Mouse (Mus musculus) retina, postnatal 1 day (tissue): Measurements from ENCODE around the gene Osbpl3.

Experiments
- DNase-seq: peaks from one replicate; pipeline ENCODE4 v3.0.0-alpha.2; 2012

The Osbpl3 gene

DNA sequence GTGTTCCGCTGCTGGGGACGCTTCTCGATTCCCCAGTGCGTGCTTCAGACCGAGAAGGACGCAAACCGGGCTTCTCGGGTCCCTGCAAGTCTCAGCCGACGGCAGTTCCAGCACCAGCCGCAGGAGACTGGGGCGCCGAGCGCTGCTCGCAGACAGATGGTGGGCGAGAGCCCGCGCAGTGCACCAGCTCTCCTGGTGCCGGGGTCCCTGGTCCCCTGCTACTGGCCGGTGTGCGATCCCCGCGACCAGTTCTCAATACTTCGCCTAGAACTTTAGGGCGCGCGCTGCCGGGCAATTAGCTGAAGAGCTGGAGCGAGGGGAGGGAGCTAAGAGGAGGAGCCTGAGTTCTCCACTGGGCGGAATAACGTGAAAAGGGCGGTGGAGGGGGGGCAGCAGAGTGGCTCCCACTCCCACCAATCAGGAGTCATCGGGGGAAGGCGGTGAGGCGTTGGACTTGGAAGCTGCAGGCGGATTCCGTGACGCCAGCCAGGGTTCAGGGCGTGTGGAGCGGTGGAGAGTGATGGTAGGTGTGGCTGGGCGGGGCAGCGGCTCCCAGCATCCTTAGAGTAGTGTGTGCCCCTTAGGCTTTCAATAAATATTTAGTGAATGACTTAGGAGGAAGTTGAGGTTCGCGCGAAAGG, at the start of gene Osbpl3:
Gene Osbpl3 (minus strand): TSS at position 373 of the 641 bp plus-strand sequence.
- peak; percentile 97 for DNase-seq

GRCm38 (mm10) chr6:50505531-50505930, 49.5 kb upstream of the Osbpl3 start:
- no peak for DNase-seq

- DNase-seq = no peak
These were observed 48.7 kb upstream of the Osbpl3 start for GRCm38 (mm10) chr6:50504711-50505110.

- DNase-seq = no peak
These were observed 47.8 kb upstream of the Osbpl3 start for GRCm38 (mm10) chr6:50503779-50504178.

GRCm38 (mm10) chr6:50503031-50503430, 47.0 kb upstream of the Osbpl3 start:
- DNase-seq = no peak

- DNase-seq = no peak
These were observed 42.3 kb upstream of the Osbpl3 start for GRCm38 (mm10) chr6:50498346-50498745.

GRCm38 (mm10) chr6:50490519-50490918, 34.5 kb upstream of the Osbpl3 start:
- no peak for DNase-seq

DNA sequence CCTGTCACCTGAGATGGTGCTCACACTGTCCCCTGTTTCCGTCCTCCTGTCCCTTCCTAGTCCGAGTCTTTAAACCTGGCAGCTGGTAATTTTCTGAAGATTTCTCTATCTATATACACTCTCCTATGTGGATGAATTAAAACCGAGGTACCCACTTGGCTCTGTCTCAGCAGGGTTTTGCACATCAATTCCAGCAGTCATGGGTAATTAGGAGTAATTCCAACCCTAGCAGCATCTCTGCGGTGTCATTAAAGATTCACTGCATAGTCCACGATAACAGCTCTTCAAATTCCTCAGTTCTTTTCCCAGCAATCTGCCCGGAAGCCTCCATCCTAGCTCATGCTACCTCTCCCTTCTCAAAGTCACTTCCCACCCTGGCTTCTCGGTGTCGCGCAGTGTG, 33.4 kb upstream of the Osbpl3 start:
- DNase-seq = no peak

DNA sequence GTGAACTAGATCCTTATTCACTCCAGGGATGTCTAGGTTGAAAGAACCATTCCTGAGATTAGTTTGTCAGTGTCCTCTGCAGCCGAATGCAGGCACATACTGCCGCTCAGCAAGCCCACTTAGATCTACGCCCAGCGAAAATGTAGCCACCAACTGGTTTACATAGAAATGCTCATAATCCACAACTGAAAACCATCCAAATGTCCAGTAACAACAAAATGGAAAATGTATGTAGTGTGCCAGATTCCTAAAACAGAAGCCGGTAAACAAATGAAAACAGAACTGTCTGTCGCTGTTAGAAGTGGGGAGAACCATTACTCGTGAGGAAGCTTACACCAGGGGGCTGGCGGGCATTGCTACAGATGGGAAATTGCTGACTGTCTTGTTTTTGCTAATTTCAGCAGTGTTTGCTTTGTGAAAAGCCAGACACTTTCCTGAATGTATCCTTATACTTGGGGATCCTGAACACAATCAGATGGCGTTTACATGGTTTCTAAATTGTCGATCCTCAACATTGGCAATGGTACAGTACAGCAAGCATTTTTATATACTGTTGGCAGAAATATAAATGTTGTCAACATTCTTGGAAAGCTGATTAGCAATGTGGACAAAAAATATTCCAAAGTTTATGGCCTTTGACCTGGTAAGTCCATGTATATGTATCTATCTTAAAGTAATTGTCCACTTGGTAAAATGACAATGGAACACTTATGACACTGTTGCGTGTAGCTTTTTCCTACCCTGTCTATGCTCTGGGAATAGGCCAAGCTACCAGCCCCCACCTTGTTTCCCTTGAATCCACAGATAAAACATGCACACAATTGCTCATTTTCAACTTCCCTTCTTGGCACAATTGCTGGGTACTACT, 30.3 kb upstream of the Osbpl3 start:
- no peak for DNase-seq

GRCm38 (mm10) chr6:50483426-50483825, 27.4 kb upstream of the Osbpl3 start:
- no peak for DNase-seq

DNA sequence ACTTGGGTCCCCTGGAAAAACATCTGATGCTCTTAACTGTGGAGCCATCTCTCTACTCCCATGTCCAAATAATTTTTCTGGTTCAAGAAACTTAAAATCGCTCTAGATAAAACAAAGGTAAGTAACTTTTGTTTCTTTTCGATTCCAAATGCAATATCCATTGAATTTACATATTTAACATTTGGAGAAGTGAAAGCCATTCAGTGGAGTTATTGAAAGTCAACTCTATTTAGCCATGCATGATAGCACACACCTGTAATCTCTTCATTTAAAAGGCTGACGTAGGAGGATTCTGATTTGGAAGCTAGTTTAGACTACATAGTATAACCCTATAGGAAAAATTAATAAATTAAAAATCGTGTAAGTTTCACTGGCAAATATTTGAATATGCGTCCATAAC, 25.5 kb upstream of the Osbpl3 start:
- no peak for DNase-seq

DNA sequence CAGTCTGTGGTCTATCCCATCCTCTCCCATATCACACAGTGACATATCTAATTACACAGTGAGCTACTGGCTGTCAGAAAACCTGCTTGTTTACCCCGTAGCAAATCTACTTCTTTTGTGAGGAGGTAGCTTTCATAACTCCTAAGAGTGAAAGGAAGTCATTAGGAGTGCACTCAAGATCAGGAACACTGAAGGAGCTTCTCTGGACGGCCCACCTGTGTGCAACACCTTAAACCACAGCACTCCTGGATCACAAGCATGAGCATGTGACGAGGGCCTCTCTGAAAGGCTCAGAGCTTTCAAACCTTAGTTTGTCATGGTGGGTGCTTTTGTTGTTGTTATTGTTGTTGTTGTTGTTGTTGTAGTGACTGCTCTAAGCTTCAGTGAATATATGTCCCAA, 10.4 kb upstream of the Osbpl3 start:
- DNase-seq = no peak

DNA sequence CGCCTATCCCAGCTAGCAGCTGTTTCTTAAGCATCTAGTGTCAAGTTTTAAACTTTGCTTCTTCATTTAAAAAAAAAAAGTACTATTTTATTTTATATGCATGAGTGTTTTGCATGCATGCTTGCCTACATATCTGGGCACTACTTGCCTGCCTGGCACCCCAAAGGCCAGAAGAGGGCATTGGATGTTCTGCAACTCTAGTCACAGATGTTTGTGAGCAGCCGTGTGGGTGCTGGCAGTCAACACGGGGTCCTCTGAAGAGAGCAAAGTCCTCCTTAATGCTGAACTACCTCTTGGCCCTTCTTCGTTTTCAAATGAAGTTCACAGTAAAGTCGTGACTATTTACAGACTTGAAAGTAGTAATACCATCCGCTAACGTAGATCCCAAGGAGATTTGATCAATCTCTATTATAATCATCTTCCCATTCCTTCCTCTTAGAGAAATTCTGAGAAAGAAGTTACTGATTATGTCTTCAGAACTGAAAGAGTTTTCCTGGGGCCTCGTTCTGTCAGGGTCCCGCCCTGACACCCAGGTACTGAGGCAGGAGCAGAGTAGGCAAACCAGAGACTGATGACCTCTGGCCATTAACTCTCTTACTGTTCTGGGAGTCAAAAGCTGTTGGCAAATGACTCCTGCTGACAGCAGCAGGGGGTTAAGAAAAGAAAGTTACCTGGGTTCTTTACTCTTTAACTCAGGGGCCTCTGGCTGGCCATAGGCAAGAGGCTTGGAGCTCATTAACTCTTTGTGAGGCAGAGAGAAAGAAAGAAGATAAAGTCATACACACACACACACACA, 8.9 kb upstream of the Osbpl3 start:
- DNase-seq = no peak

- no peak for DNase-seq
These were observed 6.0 kb upstream of the Osbpl3 start for GRCm38 (mm10) chr6:50462026-50462425.

DNA sequence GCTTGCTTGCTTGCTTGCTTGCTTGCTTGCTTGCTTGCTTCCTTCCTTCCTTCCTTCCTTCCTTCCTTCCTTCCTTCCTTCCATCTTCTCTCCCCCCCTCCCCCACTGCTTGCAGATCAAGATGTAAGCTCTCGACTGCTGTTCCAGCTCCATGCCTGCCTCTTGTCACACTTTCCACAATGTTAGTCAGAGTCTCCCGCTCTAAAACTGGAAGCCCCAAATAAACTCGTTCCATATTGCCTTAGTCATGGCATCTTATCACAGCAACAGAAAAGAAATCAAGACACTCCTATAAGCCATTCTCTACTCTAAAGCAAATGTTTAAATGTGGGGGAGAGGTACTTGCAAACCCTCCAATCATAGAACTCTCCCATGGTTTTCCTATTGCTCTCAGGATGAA, 5.6 kb upstream of the Osbpl3 start:
- no peak for DNase-seq

DNA sequence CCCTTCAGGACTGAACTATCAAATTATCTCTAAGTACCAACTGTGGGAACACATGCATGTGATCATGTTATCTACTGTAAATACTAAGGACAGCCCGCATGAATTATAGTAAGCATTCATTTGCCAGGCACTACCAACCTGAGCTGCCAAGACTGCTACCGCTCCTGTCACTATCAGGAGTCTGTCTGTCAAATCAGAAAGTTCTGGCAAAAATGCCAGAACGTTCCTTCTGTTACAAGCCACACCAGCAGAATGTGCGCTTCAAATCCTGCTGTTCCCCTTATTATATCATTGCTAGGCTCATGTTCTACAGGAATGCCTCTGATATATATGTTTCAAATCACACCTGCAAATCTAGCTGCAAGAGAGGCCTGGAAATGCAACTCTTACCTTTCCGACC, 4.6 kb upstream of the Osbpl3 start:
- no peak for DNase-seq

DNA sequence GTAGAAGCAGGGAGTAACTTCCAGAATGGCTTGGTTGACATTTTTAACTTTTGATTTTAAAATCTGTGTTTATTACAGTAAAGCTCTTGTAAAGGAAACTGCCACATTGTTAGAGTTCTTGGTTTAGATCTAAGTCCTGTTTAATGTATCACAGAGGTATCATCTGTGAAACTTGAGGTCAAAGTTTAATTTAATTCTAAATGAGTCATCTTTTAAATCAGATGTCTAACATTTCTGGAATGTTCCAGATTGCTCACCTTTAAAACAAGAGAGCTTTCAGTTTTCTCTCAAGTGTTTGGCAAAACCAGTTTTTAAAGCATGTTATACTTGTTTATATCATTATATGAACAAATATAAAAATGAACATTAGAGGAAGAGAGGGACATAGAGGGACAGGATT, 4.2 kb upstream of the Osbpl3 start:
- no peak for DNase-seq

- DNase-seq = no peak
These were observed 3.3 kb upstream of the Osbpl3 start for GRCm38 (mm10) chr6:50459271-50459670.

DNA sequence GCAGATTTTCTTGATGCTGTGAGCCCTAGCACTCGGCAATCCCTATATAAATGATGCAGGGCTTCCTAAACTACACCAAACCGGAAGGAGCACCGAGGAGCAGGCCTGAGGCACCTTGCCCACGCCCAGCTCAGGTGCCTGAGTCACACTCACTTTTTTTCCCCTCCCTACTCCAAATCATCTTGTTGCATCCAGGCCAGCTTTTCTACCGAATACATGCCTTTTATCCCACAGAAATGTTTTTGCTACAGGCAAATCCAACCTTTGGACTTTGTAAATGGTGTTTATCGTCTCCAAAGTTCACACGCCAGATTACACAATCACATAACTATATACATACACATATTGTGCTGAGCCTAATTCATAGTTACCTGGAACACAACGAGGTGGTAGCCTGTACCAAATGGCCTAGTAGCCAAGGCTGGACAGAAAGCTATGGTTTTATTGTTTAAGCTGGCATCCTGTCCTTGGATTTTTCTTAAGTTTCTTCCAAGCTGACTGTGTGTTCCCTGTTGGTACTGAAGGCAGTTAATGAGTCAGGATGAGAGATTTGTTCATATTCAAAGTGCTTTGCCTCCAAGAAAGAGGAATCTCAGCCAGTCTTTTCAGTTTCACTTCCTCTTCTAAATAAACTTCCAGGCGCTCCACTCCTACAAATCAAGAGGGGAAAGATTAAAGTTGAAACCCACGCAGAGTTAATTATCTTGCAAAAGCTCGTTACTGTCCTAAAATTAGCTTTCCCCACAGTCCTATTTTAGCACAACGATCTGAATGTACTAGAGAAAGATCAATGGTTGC, 1.7 kb upstream of the Osbpl3 start:
- no peak for DNase-seq

DNA sequence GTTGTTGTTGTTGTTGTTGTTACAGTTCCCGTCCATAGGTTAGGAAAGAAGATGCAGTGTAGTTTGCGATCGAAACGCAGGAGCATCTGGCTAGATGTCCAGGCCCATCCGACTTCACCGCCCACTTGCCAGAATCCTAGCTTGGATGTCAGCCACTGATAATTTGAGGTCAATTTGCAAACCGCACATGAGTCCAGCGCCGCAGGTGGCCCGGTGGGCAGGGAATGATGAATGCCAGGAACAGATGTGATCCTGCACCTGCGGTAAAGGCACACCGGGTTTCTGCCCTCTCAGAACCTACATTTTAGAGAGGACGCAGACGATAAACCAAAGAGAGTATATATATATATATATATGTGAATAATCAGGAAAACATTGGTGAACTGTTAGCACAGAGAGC, 705 bp upstream of the Osbpl3 start:
- no peak for DNase-seq

- peak; percentile 61 for DNase-seq
These were observed 736 bp downstream of the Osbpl3 start for GRCm38 (mm10) chr6:50455102-50455828.

GRCm38 (mm10) chr6:50453651-50454050, 2.4 kb downstream of the Osbpl3 start:
- DNase-seq = no peak
